Mouse (Mus musculus) WW6 (cell line): ENCODE results near the gene Ngef.
"Not testable (repeated sequence)": the region's sequence is repeated elsewhere in the genome, so short reads cannot be mapped to it uniquely, and the experiment has no call there.

Experiments used
- DNase-seq: peaks from one replicate; pipeline ENCODE4 v3.0.0-alpha.2; 2013; ENCODE audit warnings: low read depth, low spot score

Ngef gene

DNA sequence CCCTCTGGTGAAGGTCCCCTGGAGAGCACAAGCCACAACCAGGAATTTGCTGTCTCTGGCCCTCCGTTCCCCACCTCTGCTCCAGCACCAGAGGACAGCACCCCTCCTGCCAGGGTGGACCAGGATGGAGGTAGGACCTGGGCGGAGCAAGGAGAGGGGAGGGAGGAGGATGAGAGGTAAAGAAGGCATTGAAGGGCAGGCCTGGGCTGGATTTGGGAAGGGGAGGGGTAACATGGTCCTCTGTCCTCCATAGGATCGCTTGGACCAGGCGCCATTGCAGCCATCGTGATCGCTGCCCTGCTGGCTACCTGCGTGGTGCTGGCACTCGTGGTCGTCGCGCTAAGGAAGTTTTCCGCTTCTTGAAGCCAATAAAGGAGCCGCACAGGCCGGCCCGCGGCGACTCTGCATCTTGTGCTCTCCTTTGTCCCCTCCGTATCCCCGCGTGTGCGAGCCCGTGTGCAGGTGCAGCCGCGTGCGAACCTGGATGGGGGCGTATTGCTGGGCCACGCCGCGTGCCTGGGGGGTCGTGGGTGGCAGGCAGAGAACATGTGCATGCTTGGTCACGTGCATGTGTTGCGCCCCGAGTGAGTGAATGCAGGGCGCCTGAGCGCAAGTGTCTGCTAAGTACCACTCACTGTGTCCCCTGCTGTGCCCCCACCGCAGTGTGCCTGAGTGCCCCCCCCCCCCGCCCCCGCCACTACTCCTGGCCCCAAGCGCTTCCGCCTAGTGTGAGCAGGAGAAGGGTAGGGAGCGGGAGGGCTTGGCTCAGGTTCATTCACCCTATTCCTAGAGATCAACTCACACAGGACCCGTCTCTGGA lies 98.4 kb downstream of the Ngef start:
- no peak for DNase-seq

DNA sequence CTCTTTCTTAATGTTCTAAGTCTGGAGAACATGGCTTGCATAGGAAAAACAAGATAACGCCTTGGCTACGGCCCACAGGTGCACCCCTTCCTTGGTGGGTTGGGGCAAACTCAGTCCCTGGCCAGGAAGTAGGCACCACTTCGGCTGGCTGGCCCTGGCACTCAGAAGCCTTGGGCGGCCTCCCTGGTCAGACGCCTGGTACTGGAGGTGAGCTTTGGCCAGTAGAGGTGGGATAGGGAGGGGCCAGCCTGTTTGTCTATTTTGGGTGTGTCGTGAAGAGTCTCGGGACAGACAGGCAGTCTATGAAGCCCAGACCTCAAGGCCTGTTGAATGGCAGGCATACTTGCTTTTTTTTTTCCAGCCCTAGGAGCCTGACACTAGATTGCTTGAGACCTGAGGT lies 101.1 kb downstream of the Ngef start:
- no peak for DNase-seq

DNA sequence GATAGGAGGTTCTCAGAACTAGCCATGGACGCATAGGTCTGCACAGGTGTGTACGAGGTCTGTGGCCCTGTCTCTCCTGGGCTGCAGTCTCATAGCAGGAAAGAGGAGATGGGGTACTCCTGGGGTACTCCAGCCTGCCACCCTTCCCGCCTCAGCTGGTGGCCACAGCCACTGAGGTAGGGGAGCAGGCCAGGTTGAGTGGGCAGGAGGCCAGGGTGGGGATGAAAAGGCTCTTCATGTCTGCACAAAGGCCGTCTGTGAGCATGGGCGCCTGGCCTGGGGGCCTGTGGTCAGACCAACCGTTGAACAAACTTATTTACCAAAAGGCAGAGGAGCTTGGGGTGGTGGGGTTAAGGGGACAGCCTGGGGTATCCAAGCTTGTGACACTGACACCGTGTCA lies 101.8 kb downstream of the Ngef start:
- DNase-seq: no peak

DNA sequence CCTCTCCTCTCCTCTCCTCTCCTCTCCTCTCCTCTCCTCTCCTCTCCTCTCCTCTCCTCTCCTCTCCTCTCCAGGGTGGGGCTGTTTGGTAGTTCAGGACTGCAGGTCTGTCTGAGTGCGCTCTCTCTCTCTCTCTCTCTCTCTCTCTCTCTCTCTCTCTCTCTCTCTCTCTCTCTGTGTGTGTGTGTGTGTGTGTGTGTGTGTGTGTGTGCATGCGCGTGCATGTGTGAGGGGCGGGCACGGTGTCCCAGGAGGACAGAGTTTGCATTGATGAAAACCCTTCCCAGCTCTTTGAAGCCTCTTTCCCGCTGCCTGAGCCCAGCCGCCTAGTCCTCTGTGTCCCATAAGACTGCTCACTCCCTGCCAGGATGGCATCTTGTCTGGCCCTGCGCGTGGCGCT lies 103.7 kb downstream of the Ngef start, which contains the start of gene Snorc:
Gene Snorc, plus strand, starts transcription at position 301 of the 400 bp plus-strand sequence.
- not testable (repeated sequence) for DNase-seq

DNA sequence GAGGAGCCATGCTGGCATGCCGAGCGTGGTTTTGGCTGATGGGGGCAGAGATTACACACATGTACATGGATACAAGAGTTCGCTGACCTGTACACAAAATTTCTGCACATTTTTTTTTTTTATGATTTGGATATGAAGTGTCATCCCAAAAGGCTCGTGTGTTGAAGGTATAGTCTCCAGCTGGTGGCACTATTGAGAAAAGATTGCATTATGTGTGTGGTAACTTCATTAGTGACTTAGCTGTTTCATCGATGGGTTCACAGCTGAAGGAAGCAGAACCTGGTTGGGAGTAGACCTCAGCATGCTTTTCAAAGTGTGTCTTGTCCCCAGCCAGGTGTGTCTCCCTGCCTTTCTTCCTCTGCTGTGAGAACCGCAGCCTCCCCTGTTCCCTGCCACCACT lies 105.3 kb downstream of the Ngef start:
- DNase-seq: no peak

DNA sequence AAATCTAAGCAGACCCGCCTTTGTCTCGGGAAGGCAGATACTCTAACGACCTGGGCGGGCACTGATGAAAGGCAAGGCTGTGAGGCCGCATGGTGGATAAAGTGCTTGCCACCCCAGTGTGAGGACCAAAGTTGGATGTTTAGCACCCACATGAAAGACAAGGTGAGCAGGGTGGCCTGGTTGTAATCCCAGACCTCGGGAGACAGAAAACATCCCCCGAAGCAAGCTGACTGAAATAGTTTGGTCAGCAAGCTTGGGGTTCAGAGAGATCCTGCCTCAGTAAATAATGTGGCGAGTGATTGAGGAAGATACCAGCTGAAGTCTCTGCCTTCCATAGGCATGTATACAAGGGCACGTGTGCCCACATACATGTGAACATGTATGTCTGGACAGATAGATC lies 106.2 kb downstream of the Ngef start:
- DNase-seq: no peak

DNA sequence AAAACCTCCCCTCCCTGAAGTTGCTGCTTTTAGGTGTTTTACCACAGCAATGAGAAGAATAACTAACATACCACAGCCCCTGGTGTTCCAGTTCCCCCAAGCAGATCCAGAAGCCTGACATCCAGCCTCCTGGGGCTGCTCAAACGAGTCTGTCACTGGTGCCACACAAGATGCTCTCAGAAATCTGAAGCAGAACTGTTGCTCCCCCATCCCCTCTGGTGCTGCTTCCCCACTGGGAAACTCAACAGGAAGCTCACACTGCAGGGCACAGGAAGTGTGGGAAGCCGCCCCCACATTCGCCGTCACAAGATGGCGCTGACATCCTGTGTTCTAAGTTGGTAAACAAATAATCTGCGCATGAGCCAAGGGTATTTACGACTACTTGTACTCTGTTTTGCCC lies 113.8 kb downstream of the Ngef start:
- DNase-seq: not testable (repeated sequence)

DNA sequence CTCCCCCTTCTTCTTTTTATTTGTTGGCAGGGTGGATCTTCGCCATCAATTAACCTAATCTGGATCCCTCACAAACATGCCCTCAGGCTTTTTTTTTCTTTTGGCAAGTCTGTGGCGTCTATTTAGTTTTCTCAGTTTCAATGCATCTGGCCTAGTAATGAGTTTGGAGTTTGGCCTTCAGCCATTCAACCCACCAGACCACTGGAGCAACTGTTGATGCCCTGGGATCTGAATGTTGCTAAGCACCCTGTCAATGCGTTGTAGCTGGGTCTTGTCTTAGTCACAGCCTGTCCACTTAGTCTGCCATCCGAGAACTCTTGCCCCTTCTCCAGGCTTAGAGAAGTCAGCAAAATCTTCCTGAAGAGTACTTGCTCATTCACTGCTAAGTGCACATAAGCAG lies 115.6 kb downstream of the Ngef start:
- DNase-seq: no peak

DNA sequence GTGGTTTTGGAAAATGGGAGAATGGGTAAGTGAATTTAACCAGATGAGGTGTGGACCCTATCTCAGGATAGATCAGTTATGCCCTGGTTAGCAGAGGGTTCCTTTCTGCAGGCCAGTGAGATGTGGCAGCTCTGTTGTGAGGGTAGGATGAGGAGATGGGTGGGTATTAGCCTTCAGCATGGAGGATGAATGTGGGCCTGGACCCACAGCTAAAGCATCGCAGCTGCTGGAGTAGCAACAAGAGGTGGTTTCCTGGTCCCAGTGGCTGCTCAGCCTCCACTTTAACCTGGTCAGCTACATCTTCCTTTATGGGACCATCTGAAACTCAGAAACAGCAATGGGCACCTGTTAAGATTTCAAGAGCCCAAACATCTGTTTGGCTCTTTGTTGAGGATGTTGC lies 117.2 kb downstream of the Ngef start:
- DNase-seq: no peak

DNA sequence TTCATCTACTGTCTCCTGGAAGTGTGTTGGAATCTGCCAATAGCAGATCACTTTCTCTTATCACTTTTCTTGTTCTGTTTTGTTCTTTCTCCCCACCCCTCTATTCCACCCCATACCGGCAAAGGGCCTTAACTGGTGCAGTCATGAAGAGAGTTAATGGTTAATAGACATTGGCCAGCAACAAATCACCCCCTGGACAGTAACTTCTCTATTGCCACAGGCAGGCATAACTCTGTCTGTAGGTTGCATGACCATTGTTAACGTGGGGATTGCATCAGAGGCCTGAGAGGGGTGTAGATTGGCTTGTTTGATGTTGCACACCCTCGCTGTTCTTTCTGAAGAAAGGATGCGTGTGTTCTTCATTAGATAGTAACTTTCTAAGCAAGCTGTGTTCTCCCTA lies 124.2 kb downstream of the Ngef start:
- no peak for DNase-seq

DNA sequence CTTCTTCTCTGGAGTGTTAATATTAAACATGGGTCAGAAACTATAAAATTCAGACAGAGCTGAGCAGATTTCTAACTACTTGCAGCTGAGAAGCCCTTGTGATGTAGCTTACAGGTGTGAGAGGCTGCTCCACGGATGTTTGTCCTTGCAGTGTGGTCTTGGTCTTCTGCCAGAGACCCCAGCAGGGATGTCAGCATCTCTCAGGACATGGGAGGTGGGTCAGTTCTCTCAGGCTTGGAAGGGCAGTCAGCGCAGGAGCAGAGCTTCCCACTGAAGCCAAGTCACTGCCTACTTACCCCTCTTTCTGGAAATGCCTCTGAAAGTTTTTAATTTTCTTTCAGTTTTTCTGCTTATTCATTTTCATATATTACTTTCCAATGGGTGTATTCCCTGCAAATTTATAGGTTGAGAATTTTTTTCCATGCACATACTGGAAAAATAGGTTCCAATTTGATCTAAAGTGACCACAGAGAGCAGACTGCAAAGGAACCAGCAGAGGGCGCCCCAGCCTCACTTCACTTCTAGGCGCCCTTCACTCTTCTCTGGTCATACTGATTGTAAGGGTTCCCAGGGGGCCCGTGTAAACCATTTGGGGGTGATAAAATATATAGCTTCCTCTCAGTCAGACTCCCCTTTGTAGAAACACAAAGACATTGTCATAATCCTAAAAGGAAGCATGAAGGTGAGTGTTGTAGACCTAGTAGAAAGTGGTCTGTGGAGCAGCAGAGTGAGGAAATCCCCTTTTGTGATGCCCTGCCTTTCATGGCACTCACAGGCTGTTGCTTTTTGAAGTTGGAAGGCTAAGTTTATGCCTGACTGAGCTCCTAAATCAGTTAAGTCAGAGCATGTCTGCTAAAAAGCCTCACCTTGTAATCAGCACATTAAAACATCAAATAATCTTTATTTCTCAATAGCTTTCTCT lies 126.2 kb downstream of the Ngef start:
- no peak for DNase-seq

DNA sequence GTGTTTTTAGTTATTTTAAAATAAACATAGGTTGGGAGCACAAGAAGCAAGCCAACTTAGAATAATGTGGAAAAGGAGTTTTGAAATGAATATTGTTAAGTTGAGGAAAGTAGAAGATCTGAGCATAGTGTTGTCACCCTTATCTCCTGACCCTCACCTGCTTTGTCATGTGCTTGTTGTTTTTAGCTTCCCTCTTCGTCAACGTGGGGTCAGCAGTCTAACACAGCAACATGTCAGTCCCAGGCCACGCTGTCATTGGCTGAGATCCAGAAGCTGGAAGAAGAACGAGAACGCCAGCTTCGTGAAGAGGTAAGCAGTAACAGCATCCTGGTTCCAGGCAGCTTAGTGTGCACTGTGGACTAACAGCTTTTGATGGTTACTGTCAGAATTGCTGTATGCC lies 137.1 kb downstream of the Ngef start:
- no peak for DNase-seq

DNA sequence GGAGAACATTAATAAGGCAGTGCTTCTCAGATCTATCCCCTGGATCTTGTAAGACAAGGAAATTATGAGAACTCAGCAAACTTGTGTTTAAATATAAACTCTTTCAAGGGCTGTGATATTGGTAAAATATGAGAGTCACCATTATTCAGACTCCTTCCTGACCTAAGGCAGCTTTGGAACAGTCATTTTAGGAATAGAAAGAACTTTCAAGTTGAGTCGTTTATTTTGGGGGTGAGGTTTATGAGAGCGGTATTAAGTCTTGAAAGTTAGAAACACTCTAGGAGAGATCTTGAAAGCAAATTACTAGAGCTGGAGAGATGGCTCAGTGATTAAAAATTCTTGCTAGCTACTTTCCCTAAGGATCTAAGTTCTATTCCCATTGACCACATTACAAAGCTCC lies 138.5 kb downstream of the Ngef start:
- no peak for DNase-seq
